Mouse (Mus musculus): ENCODE measurements around the gene Gm9. TPM values are rescaled to one million over a fixed set of nuclear protein-coding genes. Genes with fewer than 3 reads are reported as not detected.
"Not testable (repeated sequence)": the region's sequence is repeated elsewhere in the genome, so short reads cannot be mapped to it uniquely, and the experiment has no call there.

Gene Gm9
- polyA plus RNA-seq, 1 experiment, result 3.3 TPM

GRCm38 (mm10) chrX:37191105-37191743 lies 19.6 kb downstream of the Gm9 start, which contains the start of the genes Ndufa1 and Rnf113a1:
Gene Ndufa1, minus strand, starts transcription at chrX:37191163.
Gene Rnf113a1, plus strand, starts transcription at chrX:37191245.
- TF ChIP-seq EP300 (IDR thresholded peaks at IDR 0.05; ENCODE audit: insufficient read depth, low read depth, low read length) (no peak), POLR2A (IDR thresholded peaks at IDR 0.05; ENCODE audit: insufficient read depth, low read length) (no peak), CTCF (IDR thresholded peaks at IDR 0.05; ENCODE audit: low read depth, low read length) (no peak)
- H3K36me3 ChIP-seq (ENCODE audit: control insufficient read depth, insufficient read depth, low read length, poor library complexity, severe bottlenecking), result no peaks in the 10 kb centered on the region
- H3K27ac ChIP-seq (ENCODE audit: insufficient read depth, low read length), result no peak within 1 kb of the TSS
- peak within 1 kb of the TSS; percentile 70 for H3K9ac ChIP-seq (ENCODE audit: low read depth, poor library complexity, severe bottlenecking)
- H3K4me1 ChIP-seq (ENCODE audit: control insufficient read depth, insufficient read depth, low read length), result no peaks in the 10 kb centered on the region
- peak within 1 kb of the TSS; percentile 85 for H3K4me3 ChIP-seq (ENCODE audit: low read depth, low read length)
- H3K9me3 ChIP-seq (replicated peaks; ENCODE audit: control insufficient read depth, insufficient read depth, low read length, poor library complexity, severe bottlenecking), result no peaks in the 10 kb centered on the region
- no peaks in the 10 kb centered on the region for H3K27me3 ChIP-seq (ENCODE audit: control insufficient read depth, insufficient read depth, low read length, poor library complexity, severe bottlenecking)

- Histone ChIP-seq H3K9me3 (replicated peaks; ENCODE audit: control insufficient read depth, insufficient read depth, low read length, poor library complexity, severe bottlenecking) (no peaks in the 10 kb centered on the region), H3K27ac (ENCODE audit: insufficient read depth, low read length) (no peak overlapping the region)
Observed at GRCm38 (mm10) chrX:37190755-37191104, 20.1 kb downstream of the Gm9 start.

GRCm38 (mm10) chrX:37184401-37184800 lies 26.4 kb downstream of the Gm9 start:
- H3K4me1 ChIP-seq (ENCODE audit: control insufficient read depth, insufficient read depth, low read length); H3K9ac ChIP-seq (ENCODE audit: low read depth, poor library complexity, severe bottlenecking); H3K27me3 ChIP-seq (ENCODE audit: control insufficient read depth, insufficient read depth, low read length, poor library complexity, severe bottlenecking); H3K36me3 ChIP-seq (ENCODE audit: control insufficient read depth, insufficient read depth, low read length, poor library complexity, severe bottlenecking); H3K27ac ChIP-seq (ENCODE audit: insufficient read depth, low read length); H3K4me3 ChIP-seq (ENCODE audit: low read depth, low read length); H3K9me3 ChIP-seq (replicated peaks; ENCODE audit: control insufficient read depth, insufficient read depth, low read length, poor library complexity, severe bottlenecking): not testable (repeated sequence)

More at GRCm38 (mm10) chrX:37190755-37191104, 20.1 kb downstream of the Gm9 start:
- H3K36me3 ChIP-seq (ENCODE audit: control insufficient read depth, insufficient read depth, low read length, poor library complexity, severe bottlenecking), result no peaks in the 10 kb centered on the region
- no peaks in the 10 kb centered on the region for H3K27me3 ChIP-seq (ENCODE audit: control insufficient read depth, insufficient read depth, low read length, poor library complexity, severe bottlenecking)
- H3K4me1 ChIP-seq (ENCODE audit: control insufficient read depth, insufficient read depth, low read length), result no peaks in the 10 kb centered on the region
- TF ChIP-seq CTCF (IDR thresholded peaks at IDR 0.05; ENCODE audit: low read depth, low read length), result no peak
- TF ChIP-seq POLR2A (IDR thresholded peaks at IDR 0.05; ENCODE audit: insufficient read depth, low read length), result no peak
- H3K4me3 ChIP-seq (ENCODE audit: low read depth, low read length), result peak overlapping the region; percentile 85
- H3K9ac ChIP-seq (ENCODE audit: low read depth, poor library complexity, severe bottlenecking), result peak overlapping the region; percentile 30

GRCm38 (mm10) chrX:37168742-37169141 lies 42.1 kb downstream of the Gm9 start, which contains the start of gene Akap14:
Gene Akap14, minus strand, starts transcription at chrX:37168842.
- Histone ChIP-seq H3K36me3 (ENCODE audit: control insufficient read depth, insufficient read depth, low read length, poor library complexity, severe bottlenecking) (no peaks in the 10 kb centered on the region), H3K4me1 (ENCODE audit: control insufficient read depth, insufficient read depth, low read length) (no peaks in the 10 kb centered on the region), H3K9me3 (replicated peaks; ENCODE audit: control insufficient read depth, insufficient read depth, low read length, poor library complexity, severe bottlenecking) (no peaks in the 10 kb centered on the region), H3K9ac (ENCODE audit: low read depth, poor library complexity, severe bottlenecking) (no peak within 1 kb of the TSS), H3K4me3 (ENCODE audit: low read depth, low read length) (no peak within 1 kb of the TSS), H3K27ac (ENCODE audit: insufficient read depth, low read length) (no peak within 1 kb of the TSS), H3K27me3 (ENCODE audit: control insufficient read depth, insufficient read depth, low read length, poor library complexity, severe bottlenecking) (no peaks in the 10 kb centered on the region)
- TF ChIP-seq POLR2A (IDR thresholded peaks at IDR 0.05; ENCODE audit: insufficient read depth, low read length) (no peak), CTCF (IDR thresholded peaks at IDR 0.05; ENCODE audit: low read depth, low read length) (no peak)

- Histone ChIP-seq H3K36me3 (ENCODE audit: control insufficient read depth, insufficient read depth, low read length, poor library complexity, severe bottlenecking) (no peaks in the 10 kb centered on the region), H3K27me3 (ENCODE audit: control insufficient read depth, insufficient read depth, low read length, poor library complexity, severe bottlenecking) (no peaks in the 10 kb centered on the region), H3K9me3 (replicated peaks; ENCODE audit: control insufficient read depth, insufficient read depth, low read length, poor library complexity, severe bottlenecking) (no peaks in the 10 kb centered on the region), H3K4me3 (ENCODE audit: low read depth, low read length) (no peak overlapping the region), H3K9ac (ENCODE audit: low read depth, poor library complexity, severe bottlenecking) (no peak overlapping the region), H3K27ac (ENCODE audit: insufficient read depth, low read length) (no peak overlapping the region), H3K4me1 (ENCODE audit: control insufficient read depth, insufficient read depth, low read length) (no peaks in the 10 kb centered on the region)
- TF ChIP-seq EP300 (IDR thresholded peaks at IDR 0.05; ENCODE audit: insufficient read depth, low read depth, low read length), result no peak
- TF ChIP-seq CTCF (IDR thresholded peaks at IDR 0.05; ENCODE audit: low read depth, low read length), result peak; percentile 22
Observed at GRCm38 (mm10) chrX:37167085-37167484, 43.8 kb downstream of the Gm9 start.

GRCm38 (mm10) chrX:37163115-37163514 lies 47.7 kb downstream of the Gm9 start:
- H3K27ac ChIP-seq (ENCODE audit: insufficient read depth, low read length), result no peak overlapping the region
- no peaks in the 10 kb centered on the region for H3K27me3 ChIP-seq (ENCODE audit: control insufficient read depth, insufficient read depth, low read length, poor library complexity, severe bottlenecking)
- 0 out of 2 replicates have a peak overlapping the region, but pooled peaks have one; percentile 1 for H3K4me3 ChIP-seq (ENCODE audit: low read depth, low read length)
- no peak for TF ChIP-seq CTCF (IDR thresholded peaks at IDR 0.05; ENCODE audit: low read depth, low read length)
- no peak for TF ChIP-seq EP300 (IDR thresholded peaks at IDR 0.05; ENCODE audit: insufficient read depth, low read depth, low read length)
- no peak for TF ChIP-seq POLR2A (IDR thresholded peaks at IDR 0.05; ENCODE audit: insufficient read depth, low read length)
- H3K4me1 ChIP-seq (ENCODE audit: control insufficient read depth, insufficient read depth, low read length), result no peaks in the 10 kb centered on the region
- H3K36me3 ChIP-seq (ENCODE audit: control insufficient read depth, insufficient read depth, low read length, poor library complexity, severe bottlenecking), result no peaks in the 10 kb centered on the region
- H3K9me3 ChIP-seq (replicated peaks; ENCODE audit: control insufficient read depth, insufficient read depth, low read length, poor library complexity, severe bottlenecking), result no peaks in the 10 kb centered on the region
- no peak overlapping the region for H3K9ac ChIP-seq (ENCODE audit: low read depth, poor library complexity, severe bottlenecking)

All from ES-Bruce4 (cell line).